Mouse (Mus musculus) forebrain, embryonic 12.5 days (tissue): ENCODE data around the gene 4921509C19Rik. TPM values are rescaled to one million over a fixed set of nuclear protein-coding genes. Genes with fewer than 3 reads are reported as not detected.
"Not testable (repeated sequence)": the region's sequence is repeated elsewhere in the genome, so short reads cannot be mapped to it uniquely, and the experiment has no call there.

Experiments used
- ATAC-seq: fragments of 200-750 bp; cut with Nextera tagmentation; 2 replicates; pipeline ENCODE4 v1.8.0; 2017; ENCODE audit warnings: moderate TSS enrichment; ENCODE audit not compliant: low FRiP score
- H3K27ac ChIP-seq: fragments of 300-500 bp; sonication (generic); 2 replicates; pipeline ENCODE4 v1.5.1; 2016; ENCODE audit warnings: mild to moderate bottlenecking
- H3K27me3 ChIP-seq: fragments of 300-500 bp; sonication (generic); 2 replicates; pipeline ENCODE4 v1.6.1; 2016; ENCODE audit warnings: mild to moderate bottlenecking
- H3K36me3 ChIP-seq: fragments of 300-500 bp; sonication (generic); replicated peaks from 2 replicates; pipeline ENCODE4 v1.6.1; 2016; ENCODE audit warnings: mild to moderate bottlenecking
- H3K4me1 ChIP-seq: fragments of 300-500 bp; sonication (generic); 2 replicates; pipeline ENCODE4 v1.6.1; 2016
- H3K4me2 ChIP-seq: fragments of 300-500 bp; sonication (generic); 2 replicates; pipeline ENCODE4 v1.6.1; 2016; ENCODE audit warnings: mild to moderate bottlenecking, moderate library complexity
- H3K4me3 ChIP-seq: fragments of 300-500 bp; sonication (generic); replicated peaks from 2 replicates; pipeline ENCODE4 v1.5.1; 2016; ENCODE audit warnings: mild to moderate bottlenecking
- H3K9ac ChIP-seq: fragments of 300-500 bp; sonication (generic); 2 replicates; pipeline ENCODE4 v1.6.1; 2016; ENCODE audit warnings: mild to moderate bottlenecking
- H3K9me3 ChIP-seq: fragments of 300-500 bp; sonication (generic); 2 replicates; pipeline ENCODE4 v1.6.1; 2016
- WGBS: fragments of 180-500 bp; shearing (Covaris S2); methylation state at CpG from one replicate; pipeline ENCODE4 v1.1.7; 2016; 5-methylcytosine and 5-hydroxymethylcytosine counted together
- polyA plus RNA-seq: library from polyadenylated mRNA; unstranded; fragments of >200 nt; fragmentation: Nextera tagmentation; extraction: Ambion mirVana; gene quantifications from 2 replicates; pipeline ENCODE4 v1.2.1, GENCODE M21; 2016

The 4921509C19Rik gene
- polyA plus RNA-seq, 1 experiment from 2014 or later: not detected

DNA sequence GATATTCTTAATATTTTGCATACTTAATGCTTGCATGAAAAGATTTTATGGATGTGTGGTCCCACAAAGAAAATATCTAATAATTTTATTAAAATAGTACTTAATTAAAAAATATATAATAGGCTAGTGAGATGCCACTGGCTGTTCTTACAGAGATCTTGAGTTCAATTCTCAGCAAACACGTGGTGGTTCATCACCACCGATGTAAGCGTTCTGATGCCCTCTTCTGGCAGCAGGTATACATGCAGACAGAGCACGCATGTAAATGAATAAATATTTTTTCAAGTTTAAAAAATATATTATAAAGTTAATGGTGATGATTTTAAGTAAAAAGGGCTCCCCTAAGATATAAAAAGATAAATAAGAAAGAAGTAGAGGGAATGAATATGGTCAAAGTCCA, 41.8 kb downstream of the 4921509C19Rik start:
- 52% methylated on average over 4 of the region's 4 CpGs for WGBS
- not testable (repeated sequence) for ATAC-seq, H3K9ac ChIP-seq, H3K4me2 ChIP-seq, H3K4me1 ChIP-seq, H3K9me3 ChIP-seq, H3K27me3 ChIP-seq, H3K4me3 ChIP-seq, H3K27ac ChIP-seq, H3K36me3 ChIP-seq

Other genes starting within 250 kb of the 4921509C19Rik start
- 262 and 279 TPM in 2 replicates for gene Nsfl1c, start 18.0 kb upstream of the 4921509C19Rik start, polyA plus RNA-seq
- gene Fkbp1a, start 66.3 kb upstream of the 4921509C19Rik start, polyA plus RNA-seq: 526 and 540 TPM in 2 replicates
- gene Sdcbp2, start 96.5 kb upstream of the 4921509C19Rik start, polyA plus RNA-seq: 0.55 and 0.98 TPM in 2 replicates
- gene Snph, start 156.4 kb upstream of the 4921509C19Rik start, polyA plus RNA-seq: 3.5 and 4.3 TPM in 2 replicates
- gene Rad21l, start 192.4 kb upstream of the 4921509C19Rik start, polyA plus RNA-seq: 0.12 TPM in 1 of 2 replicates, not detected in the other
- 9.5 and 11.3 TPM in 2 replicates for gene Tmem74b, start 225.9 kb upstream of the 4921509C19Rik start, polyA plus RNA-seq